Mouse (Mus musculus) MEL (cell line): ENCODE results near the gene Gm45208. TPM values are rescaled to one million over a fixed set of nuclear protein-coding genes. Genes with fewer than 3 reads are reported as not detected.

Source experiments
- DNase-seq: peaks from one replicate; pipeline ENCODE4 v3.0.0; 2011; ENCODE audit warnings: low read depth, low spot score
- H3K27ac ChIP-seq: 2 replicates; pipeline ENCODE4 v1.5.1; 2012; ENCODE audit warnings: low read depth, mild to moderate bottlenecking, control low read depth, low read length, moderate library complexity; ENCODE audit not compliant: control insufficient read depth
- H3K27me3 ChIP-seq, 2 experiments: fragments of 150-350 bp in 1 of 2; sonication (generic) in 1 of 2; 2 replicates each; pipeline ENCODE4 v1.6.1; 2012; ENCODE audit warnings: low read length in 2 of 2, mild to moderate bottlenecking in 2 of 2, improper control_type of control experiment in 1 of 2, moderate library complexity in 1 of 2; ENCODE audit not compliant: insufficient read depth in 2 of 2, control insufficient read depth in 1 of 2
- H3K36me3 ChIP-seq, 2 experiments: 2 replicates each; pipeline ENCODE4 v1.6.1; 2012 to 2014; ENCODE audit warnings: low read length in 2 of 2, improper control_type of control experiment in 1 of 2, inconsistent platforms in 1 of 2, mild to moderate bottlenecking in 1 of 2; ENCODE audit not compliant: insufficient read depth in 2 of 2, control insufficient read depth in 1 of 2
- H3K4me1 ChIP-seq, 2 experiments: fragments of 150-350 bp in 1 of 2; sonication (generic) in 1 of 2; 2 replicates each; pipeline ENCODE4 v1.6.1; 2012; ENCODE audit warnings: low read length in 2 of 2, improper control_type of control experiment in 1 of 2, mild to moderate bottlenecking in 1 of 2; ENCODE audit not compliant: insufficient read depth in 2 of 2, control insufficient read depth in 1 of 2
- H3K4me3 ChIP-seq, 2 experiments: fragments of 150-350 bp in 1 of 2; sonication (generic) in 1 of 2; 2 replicates each; pipeline ENCODE4 v1.5.1; 2012; ENCODE audit warnings: low read depth in 2 of 2, low read length in 2 of 2, mild to moderate bottlenecking in 2 of 2, moderate library complexity in 2 of 2, control low read depth in 1 of 2, improper control_type of control experiment in 1 of 2; ENCODE audit not compliant: control insufficient read depth in 1 of 2, insufficient read depth in 1 of 2
- H3K79me2 ChIP-seq: 2 replicates; pipeline ENCODE4 v1.6.1; 2012; ENCODE audit warnings: mild to moderate bottlenecking, low read length, moderate library complexity; ENCODE audit not compliant: control insufficient read depth, poor library complexity, insufficient read depth
- H3K9ac ChIP-seq: 2 replicates; pipeline ENCODE4 v1.6.1; 2012; ENCODE audit warnings: low read depth, mild to moderate bottlenecking, control low read depth, low read length, moderate library complexity; ENCODE audit not compliant: control insufficient read depth, poor library complexity, severe bottlenecking
- H3K9me3 ChIP-seq: fragments of 150-350 bp; sonication (generic); replicated peaks from 2 replicates; pipeline ENCODE4 v1.6.1; 2012; ENCODE audit warnings: mild to moderate bottlenecking, low read length, improper control_type of control experiment, moderate library complexity; ENCODE audit not compliant: insufficient read depth
- BHLHE40 ChIP-seq: IDR thresholded peaks from 2 replicates; pipeline ENCODE4 v1.6.1; 2012; ENCODE audit warnings: low read depth, mild to moderate bottlenecking, inconsistent platforms, low read length, improper control_type of control experiment, borderline replicate concordance
- CHD1 ChIP-seq: IDR thresholded peaks from 2 replicates; pipeline ENCODE4 v1.6.1; 2012; ENCODE audit warnings: low read depth, mild to moderate bottlenecking, inconsistent platforms, low read length, improper control_type of control experiment
- CHD2 ChIP-seq: IDR thresholded peaks from 2 replicates; pipeline ENCODE4 v1.6.1; 2011; ENCODE audit warnings: low read length, improper control_type of control experiment
- E2F4 ChIP-seq: IDR thresholded peaks from 2 replicates; pipeline ENCODE4 v1.6.1; 2011; ENCODE audit warnings: low read depth, low read length, improper control_type of control experiment, borderline replicate concordance
- EP300 ChIP-seq, 2 experiments: IDR thresholded peaks; 2 replicates each; pipeline ENCODE4 v1.6.1; 2011; ENCODE audit warnings: improper control_type of control experiment in 2 of 2, low read length in 2 of 2, low read depth in 1 of 2, mild to moderate bottlenecking in 1 of 2
- ETS1 ChIP-seq: IDR thresholded peaks from 2 replicates; pipeline ENCODE4 v1.6.1; 2012; ENCODE audit warnings: low read depth, mild to moderate bottlenecking, inconsistent platforms, low read length, improper control_type of control experiment, moderate library complexity
- GABPA ChIP-seq: IDR thresholded peaks from 2 replicates; pipeline ENCODE4 v1.6.1; 2012; ENCODE audit warnings: low read depth, mild to moderate bottlenecking, inconsistent platforms, low read length, improper control_type of control experiment, moderate library complexity
- GATA1 ChIP-seq: IDR thresholded peaks from 2 replicates; pipeline ENCODE4 v1.6.1; 2011; ENCODE audit warnings: low read depth, low read length, improper control_type of control experiment
- HCFC1 ChIP-seq: IDR thresholded peaks from 2 replicates; pipeline ENCODE4 v1.6.1; 2012; ENCODE audit warnings: low read depth, mild to moderate bottlenecking, inconsistent platforms, low read length, improper control_type of control experiment, moderate library complexity
- JUND ChIP-seq: IDR thresholded peaks from 2 replicates; pipeline ENCODE4 v1.6.1; 2011; ENCODE audit warnings: low read depth, mild to moderate bottlenecking, improper control_type of control experiment, low read length
- KAT2A ChIP-seq: conservative IDR thresholded peaks from 2 replicates; pipeline ENCODE4 v1.6.1; 2012; ENCODE audit warnings: low read depth, low read length, improper control_type of control experiment, inconsistent platforms
- MAX ChIP-seq: IDR thresholded peaks from 2 replicates; pipeline ENCODE4 v1.6.1; 2011; ENCODE audit warnings: low read length, improper control_type of control experiment
- MAZ ChIP-seq: IDR thresholded peaks from 2 replicates; pipeline ENCODE4 v1.6.1; 2012; ENCODE audit warnings: low read depth, mild to moderate bottlenecking, inconsistent platforms, low read length, improper control_type of control experiment
- MXI1 ChIP-seq: IDR thresholded peaks from 2 replicates; pipeline ENCODE4 v1.6.1; 2011; ENCODE audit warnings: mild to moderate bottlenecking, low read depth, low read length, improper control_type of control experiment
- MYC ChIP-seq: IDR thresholded peaks from 2 replicates; pipeline ENCODE4 v1.6.1; 2011; ENCODE audit warnings: low read depth, mild to moderate bottlenecking, low read length, improper control_type of control experiment, moderate library complexity
- NELFE ChIP-seq: IDR thresholded peaks from 2 replicates; pipeline ENCODE4 v1.6.1; 2011; ENCODE audit warnings: low read depth, low read length, improper control_type of control experiment
- NRF1 ChIP-seq: IDR thresholded peaks from 2 replicates; pipeline ENCODE4 v1.6.1; 2014; ENCODE audit warnings: low read depth, mild to moderate bottlenecking, inconsistent platforms, low read length, improper control_type of control experiment, moderate library complexity; ENCODE audit not compliant: poor library complexity, insufficient read depth, severe bottlenecking
- RAD21 ChIP-seq: IDR thresholded peaks from 2 replicates; pipeline ENCODE4 v1.6.1; 2011; ENCODE audit warnings: mild to moderate bottlenecking, low read depth, low read length, improper control_type of control experiment
- SMC3 ChIP-seq: IDR thresholded peaks from 2 replicates; pipeline ENCODE4 v1.6.1; 2011; ENCODE audit warnings: low read depth, low read length, improper control_type of control experiment
- TAL1 ChIP-seq: IDR thresholded peaks from 2 replicates; pipeline ENCODE4 v1.6.1; 2012; ENCODE audit warnings: mild to moderate bottlenecking, inconsistent platforms, low read length, moderate library complexity, mixed read lengths
- TBP ChIP-seq: IDR thresholded peaks from 2 replicates; pipeline ENCODE4 v1.8.0; 2011; ENCODE audit warnings: low read depth, low read length, improper control_type of control experiment
- TCF12 ChIP-seq: IDR thresholded peaks from 2 replicates; pipeline ENCODE4 v1.6.1; 2014; ENCODE audit warnings: low read depth, mild to moderate bottlenecking, inconsistent platforms, low read length, improper control_type of control experiment, moderate library complexity
- UBTF ChIP-seq: IDR thresholded peaks from 2 replicates; pipeline ENCODE4 v1.6.1; 2012; ENCODE audit warnings: low read depth, mild to moderate bottlenecking, inconsistent platforms, low read length, improper control_type of control experiment, moderate library complexity, borderline replicate concordance; ENCODE audit not compliant: insufficient read depth
- USF1 ChIP-seq: IDR thresholded peaks from 2 replicates; pipeline ENCODE4 v1.6.1; 2014; ENCODE audit warnings: low read depth, mild to moderate bottlenecking, inconsistent platforms, low read length, improper control_type of control experiment, moderate library complexity
- ZKSCAN1 ChIP-seq: IDR thresholded peaks from 2 replicates; pipeline ENCODE4 v1.6.1; 2012; ENCODE audit warnings: low read depth, mild to moderate bottlenecking, inconsistent platforms, low read length, improper control_type of control experiment, moderate library complexity
- ZMIZ1 ChIP-seq: IDR thresholded peaks from 2 replicates; pipeline ENCODE4 v1.6.1; 2012; ENCODE audit warnings: low read depth, mild to moderate bottlenecking, inconsistent platforms, low read length, improper control_type of control experiment, moderate library complexity
- ZNF384 ChIP-seq: IDR thresholded peaks from 2 replicates; pipeline ENCODE4 v1.6.1; 2012; ENCODE audit warnings: low read depth, mild to moderate bottlenecking, inconsistent platforms, low read length, improper control_type of control experiment
- polyA plus RNA-seq, 2 experiments: library from polyadenylated mRNA; stranded (reverse) in 1 of 2; unstranded in 1 of 2; fragments of >175 nt in 1 of 2; fragments of >200 nt in 1 of 2; gene quantifications; 2 replicates each; pipeline versions ENCODE4 v1.2.1 to v1.2.4; 2012; ENCODE audit warnings: low replicate concordance in 2 of 2, low read depth in 1 of 2; ENCODE audit not compliant: insufficient read length in 2 of 2, insufficient read depth in 1 of 2, missing spikeins in 1 of 2
- total RNA-seq: library from RNA; depleted of rRNA; stranded (reverse); fragments of 300-350 nt; gene quantifications from 2 replicates; pipeline ENCODE4 v1.2.3, GENCODE M21; 2012

Gm45208 gene
- total and polyA plus RNA-seq, 3 experiments: 11.0 TPM; not detected in 2

DNA sequence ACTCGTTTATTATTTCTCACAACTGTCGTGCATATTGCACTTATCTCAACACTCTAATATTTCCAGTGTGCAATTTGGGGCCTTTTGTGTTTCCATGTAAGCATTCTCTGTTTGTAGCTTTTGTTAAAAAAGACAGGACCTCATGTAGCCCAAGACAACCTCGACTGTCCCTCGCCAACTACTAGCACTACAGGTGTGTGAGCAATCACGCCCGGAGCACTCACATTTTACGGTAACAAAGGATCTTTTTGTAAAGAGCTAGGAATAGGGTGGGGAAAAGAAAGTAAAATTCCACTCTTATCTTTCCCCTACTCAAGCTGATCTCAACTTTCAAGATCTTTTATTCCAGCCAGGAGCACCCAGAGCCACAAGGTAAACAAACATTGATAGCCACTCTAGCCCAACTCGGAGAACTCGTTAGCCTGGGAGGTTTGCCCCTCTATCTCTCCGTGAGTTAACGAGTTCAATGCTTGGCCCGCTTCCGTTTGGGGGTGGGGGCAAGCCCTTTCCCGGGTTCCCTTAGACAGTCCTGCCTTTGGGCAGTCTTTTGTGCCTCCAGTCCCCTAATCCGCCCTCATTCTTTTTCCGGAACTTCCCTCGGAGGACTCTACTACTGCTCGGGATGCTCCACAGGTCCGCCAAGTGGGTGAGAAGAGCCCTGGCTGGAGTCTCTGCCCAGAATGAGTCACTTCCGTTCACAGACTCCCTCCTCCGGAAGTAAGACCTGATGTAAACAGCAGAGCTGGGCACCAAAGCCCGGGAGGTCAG is at the start of gene Gm45208 (continued):
- TF ChIP-seq TBP (peak; percentile 80; the same call in 1 of the 2 replicates), ZKSCAN1 (no peak), CHD1 (no peak), MYC (peak; percentile 59; the same call in 1 of the 2 replicates), MAX (peak; percentile 30; the same call in 1 of the 2 replicates)

DNA sequence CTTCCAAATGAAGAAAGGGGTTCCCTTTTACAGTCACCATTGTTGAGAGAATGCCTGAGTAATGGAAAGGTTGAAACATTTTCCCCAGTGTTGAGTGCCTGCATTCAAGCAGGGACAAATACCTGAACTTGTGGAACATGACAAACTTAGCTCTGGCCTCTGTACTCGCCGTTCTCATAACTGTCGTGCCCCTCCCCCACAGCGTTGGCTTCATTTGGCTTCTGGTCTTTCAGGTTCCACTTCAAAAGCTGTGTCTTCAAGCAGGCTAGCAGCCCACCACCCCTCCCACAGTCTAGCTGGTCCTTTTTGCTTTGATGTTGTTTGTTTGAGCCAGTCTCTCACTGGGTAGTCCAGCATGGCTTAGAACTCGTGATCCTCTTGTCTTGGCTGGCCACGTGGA is 49.3 kb upstream of the Gm45208 start:
- peaks cover 11 to 25% of the 10 kb centered on the region in 2 experiments for H3K4me1 ChIP-seq
- H3K36me3 ChIP-seq: peaks cover 0 to 22% of the 10 kb centered on the region in 2 experiments; a peak in 2 of 4 replicates
- no peak for TF ChIP-seq RAD21
- no peak for TF ChIP-seq E2F4
- TF ChIP-seq ETS1: peak; percentile 24; the same call in 1 of the 2 replicates
- no peak for TF ChIP-seq MXI1
- no peak for TF ChIP-seq TAL1
- TF ChIP-seq NELFE: no peak
- TF ChIP-seq BHLHE40: 0 out of 2 replicates have a peak, but pooled peaks have one; percentile 16
- no peak for TF ChIP-seq MAZ
- TF ChIP-seq UBTF: no peak
- TF ChIP-seq MYC: peak; percentile 37; the same call in 1 of the 2 replicates
- TF ChIP-seq CHD1: no peak
- no peak for TF ChIP-seq SMC3
- no peak for TF ChIP-seq ZKSCAN1
- TF ChIP-seq EP300 (IDR thresholded peaks at IDR 0.05; ENCODE audit: low read depth in 1 of 2, low read length in 2 of 2): peak in 1 of 2 experiments; percentile 30; a peak in 2 of 4 replicates
- no peak for TF ChIP-seq ZNF384
- no peak for TF ChIP-seq ZMIZ1
- TF ChIP-seq KAT2A: no peak
- no peak for TF ChIP-seq GATA1
- TF ChIP-seq USF1: no peak
- no peak for TF ChIP-seq GABPA
- TF ChIP-seq NRF1: no peak
- TF ChIP-seq HCFC1: no peak
- TF ChIP-seq CHD2: peak; percentile 51; the same call in 1 of the 2 replicates
- TF ChIP-seq TCF12: no peak
- no peak for TF ChIP-seq JUND
- no peaks in the 10 kb centered on the region for H3K9me3 ChIP-seq
- peak overlapping the region; percentile 31; the same call in 1 of the 2 replicates for H3K9ac ChIP-seq
- peak; percentile 47 for DNase-seq
- H3K4me3 ChIP-seq: peak overlapping the region in 1 of 2 experiments; percentile 5; a peak in 1 of 4 replicates
- H3K27ac ChIP-seq: peak overlapping the region; percentile 95
- H3K27me3 ChIP-seq: no peaks in the 10 kb centered on the region
- peaks cover 5% of the 10 kb centered on the region; the same call in 1 of the 2 replicates for H3K79me2 ChIP-seq
